Mouse (Mus musculus): ENCODE results near the gene Brip1.

The Brip1 gene

DNA sequence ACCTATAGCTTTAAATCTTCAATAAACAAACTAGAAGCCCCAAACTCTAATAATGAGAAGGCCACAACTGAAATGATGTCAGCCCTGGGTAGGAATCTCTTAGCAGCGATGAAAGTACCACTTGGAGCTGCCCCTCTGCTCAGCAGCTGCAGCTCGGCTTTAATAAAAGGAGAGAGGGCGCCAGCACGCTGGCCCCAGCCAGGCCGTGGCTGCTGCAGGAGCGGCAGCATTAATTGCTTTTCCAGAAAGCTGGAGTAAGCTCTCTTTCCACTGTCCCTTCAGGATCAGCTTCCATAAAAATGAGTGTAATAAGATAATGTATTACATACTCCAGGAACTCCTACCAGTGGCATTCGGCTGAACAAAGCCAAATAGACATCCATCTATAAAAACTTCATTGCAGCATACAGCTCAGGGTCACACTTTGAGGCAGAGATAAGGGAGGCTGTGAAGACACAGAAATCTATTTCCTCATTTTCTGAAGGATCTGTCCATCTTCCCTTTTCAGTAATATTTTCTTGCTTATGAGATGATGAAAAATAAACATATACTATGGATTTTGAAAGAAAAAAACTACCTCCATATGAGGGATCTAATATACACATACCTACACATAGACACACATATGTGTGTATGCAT is 174.3 kb downstream of the Brip1 start:
- DNase-seq (ENCODE audit: low read depth, low spot score), result no peak

- DNase-seq (ENCODE audit: low read depth, low spot score), result no peak
Measured at GRCm38 (mm10) chr11:86022439-86022838, 178.6 kb downstream of the Brip1 start.

- DNase-seq (ENCODE audit: low read depth, low spot score), result no peak
Measured at GRCm38 (mm10) chr11:86020033-86020432, 181.0 kb downstream of the Brip1 start.

DNA sequence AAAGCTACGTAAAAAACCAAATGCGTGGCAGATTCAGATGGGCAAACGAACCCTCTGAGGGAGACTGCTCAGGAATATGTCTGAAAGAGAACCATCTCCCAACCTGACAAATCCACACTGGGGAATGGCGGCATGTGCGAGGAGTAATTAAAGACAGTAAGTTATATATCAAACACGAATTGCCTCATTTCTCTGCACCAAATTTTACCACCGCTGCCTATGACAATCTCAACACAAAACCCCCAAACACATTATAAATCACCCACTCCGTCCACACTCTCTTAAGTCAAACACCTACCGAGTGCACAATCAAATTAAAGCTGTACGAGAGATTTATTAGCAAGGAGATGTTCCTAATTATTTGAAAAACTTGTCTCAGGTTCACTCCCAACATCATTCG is 184.8 kb downstream of the Brip1 start:
- DNase-seq (ENCODE audit: low read depth, low spot score), result no peak

- DNase-seq (ENCODE audit: low read depth, low spot score), result no peak
Measured at GRCm38 (mm10) chr11:86013087-86013486, 187.9 kb downstream of the Brip1 start.

DNA sequence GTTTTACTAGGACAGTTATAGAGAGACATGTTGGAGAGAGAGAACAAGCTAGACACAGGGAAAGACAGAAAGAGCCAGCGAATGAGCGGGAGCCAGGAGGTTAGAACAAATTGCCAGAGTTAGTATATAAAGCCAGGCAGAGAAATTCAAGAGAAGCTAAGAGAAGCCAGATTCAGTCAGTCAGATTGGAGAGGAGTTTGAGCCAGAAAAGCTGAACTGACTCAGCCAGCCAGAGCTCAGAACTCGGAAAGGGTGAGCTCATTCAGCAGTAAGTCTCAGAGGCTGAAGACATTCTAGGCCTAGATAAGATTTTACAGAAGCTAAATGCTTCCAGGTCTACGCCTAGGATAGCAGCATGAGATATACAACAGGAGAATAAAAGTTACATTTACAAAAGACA is 190.5 kb downstream of the Brip1 start:
- no peak for DNase-seq (ENCODE audit: low read depth, low spot score)

DNA sequence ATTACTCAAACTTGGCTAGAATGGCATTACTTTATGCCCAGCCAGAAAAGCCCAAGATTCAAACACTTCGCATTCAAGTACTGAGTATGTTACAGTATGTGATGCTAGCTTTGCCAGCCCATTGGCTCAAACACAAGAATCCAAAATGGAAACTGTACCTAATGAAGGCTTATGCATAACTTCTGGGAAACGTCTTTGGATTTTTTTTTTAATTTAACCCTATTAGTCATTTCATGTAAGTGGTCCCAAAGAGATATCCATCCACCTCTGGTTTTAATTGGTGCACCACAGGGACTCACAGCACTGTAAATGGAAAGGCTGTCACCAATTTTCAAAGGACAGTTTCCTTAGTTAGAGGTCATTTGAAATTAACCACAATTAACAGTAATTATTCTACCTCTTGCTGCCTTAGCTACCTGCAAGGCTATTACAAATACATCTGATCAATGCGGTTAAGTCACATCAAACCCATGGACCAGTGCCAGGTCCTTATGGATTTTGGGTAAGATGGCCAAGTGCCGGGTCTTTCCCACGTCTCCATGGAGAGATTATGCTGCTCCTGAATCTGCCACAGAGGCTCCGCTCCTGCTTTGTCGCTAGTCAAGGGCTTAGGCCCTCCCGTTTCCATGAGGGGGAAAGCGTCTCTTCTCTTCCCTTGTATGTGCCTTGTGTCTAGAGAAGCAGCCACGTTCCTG is 192.6 kb downstream of the Brip1 start:
- no peak for DNase-seq (ENCODE audit: low read depth, low spot score)

Data from embryo, embryonic 11.5 days (tissue).